In the genomic region with DNA sequence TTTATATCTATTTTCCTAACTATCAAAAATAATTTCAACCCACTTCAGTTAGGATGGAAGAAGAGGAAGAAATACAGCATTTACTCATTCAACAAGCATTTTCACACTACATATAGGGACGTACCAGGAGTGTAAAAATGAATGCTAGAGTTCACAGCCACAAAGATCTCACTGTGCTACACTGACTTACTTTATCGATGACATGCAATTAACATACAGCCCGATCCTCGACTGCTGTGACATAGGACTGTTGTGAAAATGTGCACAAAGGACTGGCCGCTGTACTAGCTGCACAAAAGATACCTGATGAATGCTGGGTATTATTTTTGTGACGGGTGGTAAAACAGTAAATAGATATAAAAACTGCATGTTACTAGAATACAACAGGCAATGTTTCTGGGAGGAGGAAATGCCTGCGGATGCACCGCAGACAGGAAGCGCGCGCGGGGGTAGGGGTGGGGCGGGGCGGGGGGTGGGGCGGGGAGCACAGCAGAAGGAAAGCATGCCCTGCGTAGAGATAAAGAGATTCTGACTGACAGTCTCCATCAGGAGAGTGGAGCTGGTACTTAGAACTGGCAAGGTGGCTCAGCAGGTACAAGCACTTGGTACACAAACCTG, we compare ENCODE assay signal across 8 mouse cellular contexts. TPM values are rescaled to one million over a fixed set of nuclear protein-coding genes. Genes with fewer than 3 reads are reported as not detected.
DNase-seq lines count a peak whose midpoint lies in the region; ATAC-seq and TF ChIP-seq lines count a peak whose summit lies in the region.

No protein-coding gene starts in this region.

- WGBS in heart, embryonic 10.5 days, result 41% methylated on average over 16 of the region's 16 CpGs
- 34% methylated on average over 14 of the region's 16 CpGs for WGBS in hindbrain, embryonic 16.5 days
- 47% methylated on average over 16 of the region's 16 CpGs for WGBS in midbrain, postnatal 0 days

- no peaks in the 10 kb centered on the region for H3K9me3 ChIP-seq in heart, embryonic 10.5 days
- H3K9me3 ChIP-seq in hindbrain, embryonic 16.5 days (ENCODE audit: control insufficient read depth, low read length), result no peaks in the 10 kb centered on the region
- no peaks in the 10 kb centered on the region for H3K9me3 ChIP-seq in midbrain, postnatal 0 days (ENCODE audit: low read length)

- peaks cover 13% of the 10 kb centered on the region for H3K4me1 ChIP-seq in heart, embryonic 10.5 days
- peaks cover 3% of the 10 kb centered on the region; the same call in 1 of the 2 replicates for H3K4me1 ChIP-seq in hindbrain, embryonic 16.5 days (ENCODE audit: control insufficient read depth, insufficient read depth, low read depth, low read length)
- no peaks in the 10 kb centered on the region for H3K4me1 ChIP-seq in midbrain, postnatal 0 days (ENCODE audit: insufficient read depth, low read length)

- H3K9ac ChIP-seq in hindbrain, embryonic 16.5 days (ENCODE audit: low read depth, low read length), result no peak overlapping the region
- no peak overlapping the region for H3K9ac ChIP-seq in midbrain, postnatal 0 days (replicated peaks; ENCODE audit: low read length, poor library complexity, severe bottlenecking)

- H3K4me2 ChIP-seq in hindbrain, embryonic 16.5 days (ENCODE audit: low read length), result peak overlapping the region; percentile 31
- peak overlapping the region; percentile 37 for H3K4me2 ChIP-seq in midbrain, postnatal 0 days (ENCODE audit: low read depth, low read length, poor library complexity, severe bottlenecking)

- H3K4me3 ChIP-seq in heart, embryonic 10.5 days, result peak overlapping the region; percentile 31; the same call in 1 of the 2 replicates
- H3K4me3 ChIP-seq in hindbrain, embryonic 16.5 days (ENCODE audit: low read length), result peak overlapping the region; percentile 2
- peak overlapping the region; percentile 19; the same call in 1 of the 2 replicates for H3K4me3 ChIP-seq in midbrain, postnatal 0 days (ENCODE audit: low read depth, low read length)

- TF ChIP-seq CTCF in midbrain, postnatal 0 days (IDR thresholded peaks at IDR 0.05), result no peak

- peak overlapping the region; percentile 62 for H3K27ac ChIP-seq in heart, embryonic 10.5 days
- H3K27ac ChIP-seq in hindbrain, embryonic 16.5 days (ENCODE audit: low read depth, low read length), result no peak overlapping the region
- H3K27ac ChIP-seq in midbrain, postnatal 0 days (ENCODE audit: low read depth, low read length), result no peak overlapping the region

- peaks cover 9% of the 10 kb centered on the region for H3K36me3 ChIP-seq in heart, embryonic 10.5 days
- H3K36me3 ChIP-seq in hindbrain, embryonic 16.5 days (ENCODE audit: control insufficient read depth, insufficient read depth, low read length), result peaks cover 8% of the 10 kb centered on the region
- 0 out of 2 replicates have a peak, but pooled peaks cover 2% of the 10 kb centered on the region for H3K36me3 ChIP-seq in midbrain, postnatal 0 days (ENCODE audit: insufficient read depth, low read length)

- intact Hi-C loops in heart, postnatal 25 days (cut with DNase I), result loop anchor here (10.0 kb wide), 1 partner anchor 656 kb away; no protein-coding TSS in a partner anchor
- intact Hi-C loops in gastrocnemius, postnatal 36 days (cut with DNase I), result no loop called here

- no peak for DNase-seq in heart, embryonic 10.5 days (ENCODE audit: low spot score)
- DNase-seq in heart, postnatal 25 days (ENCODE audit: low spot score), result no peak
- DNase-seq in c-Kit-positive CD71-positive TER-119-positive erythroid progenitor cells, embryonic 14.5 days (ENCODE audit: low spot score), result peak; percentile 50
- no peak for DNase-seq in midbrain, postnatal 0 days (ENCODE audit: low spot score)
- no peak for DNase-seq in urinary bladder, postnatal 4 days (ENCODE audit: low spot score in 2 of 2)
- no peak for DNase-seq in left cerebral cortex, adult 8-10 months (ENCODE audit: low spot score in 2 of 2)
- DNase-seq in gastrocnemius, postnatal 36 days, result no peak

- peak; percentile 63 for ATAC-seq in hindbrain, embryonic 16.5 days
- ATAC-seq in midbrain, postnatal 0 days (ENCODE audit: low FRiP score), result no peak

- no peaks in the 10 kb centered on the region for H3K27me3 ChIP-seq in heart, embryonic 10.5 days (ENCODE audit: insufficient read depth, poor library complexity, severe bottlenecking)
- H3K27me3 ChIP-seq in hindbrain, embryonic 16.5 days (replicated peaks; ENCODE audit: control insufficient read depth, insufficient read depth, low read length), result no peaks in the 10 kb centered on the region
- no peaks in the 10 kb centered on the region for H3K27me3 ChIP-seq in midbrain, postnatal 0 days (ENCODE audit: insufficient read depth, low read length)

RNA-seq across cellular contexts. Expression of gene Rgcc, which starts 29.6 kb away (rescaled TPM):
- 16.0 and 17.0 TPM in 2 replicates for polyA plus RNA-seq in heart, embryonic 10.5 days (2016; fragmentation: Nextera tagmentation; extraction: Ambion mirVana)
- total RNA-seq in heart, postnatal 25 days (2021), result 10 to 100 TPM; 37.9 to 54.5 TPM
- polyA plus RNA-seq in hindbrain, embryonic 16.5 days (2015; fragmentation: Nextera tagmentation; extraction: Ambion mirVana), result 49.0 and 59.3 TPM in 2 replicates
- 34.2 and 64.3 TPM in 2 replicates for total RNA-seq in midbrain, postnatal 0 days (2014; rRNA removed)
- polyA plus RNA-seq in midbrain, postnatal 0 days (2015; fragmentation: Nextera tagmentation; extraction: Ambion mirVana), result 29.9 and 40.6 TPM in 2 replicates
- 10 to 100 TPM; 32.2 to 35.0 (median 33.7) TPM for total RNA-seq in left cerebral cortex, adult 8-10 months (2022)
- total RNA-seq in gastrocnemius, postnatal 36 days (2021), result 10 to 100 TPM; 36.2 to 47.3 TPM

RNA-seq across cellular contexts. Expression of gene Naa16, which starts 59.5 kb away (rescaled TPM):
- polyA plus RNA-seq in heart, embryonic 10.5 days (2016; fragmentation: Nextera tagmentation; extraction: Ambion mirVana), result 27.1 and 30.2 TPM in 2 replicates
- total RNA-seq in heart, postnatal 25 days (2021), result 10 to 100 TPM in 1 of 2 experiments, 1 to 10 TPM in 1; 10.0 to 10.6 TPM
- polyA plus RNA-seq in hindbrain, embryonic 16.5 days (2015; fragmentation: Nextera tagmentation; extraction: Ambion mirVana), result 15.6 and 17.3 TPM in 2 replicates
- total RNA-seq in midbrain, postnatal 0 days (2014; rRNA removed), result 5.9 and 7.8 TPM in 2 replicates
- polyA plus RNA-seq in midbrain, postnatal 0 days (2015; fragmentation: Nextera tagmentation; extraction: Ambion mirVana), result 9.9 and 12.1 TPM in 2 replicates
- 10 to 100 TPM; 11.5 to 14.4 (median 13.1) TPM for total RNA-seq in left cerebral cortex, adult 8-10 months (2022)
- 10 to 100 TPM; 21.7 to 22.1 TPM for total RNA-seq in gastrocnemius, postnatal 36 days (2021)
